Mouse (Mus musculus) brown adipose tissue, adult 24 weeks (tissue): ENCODE results near the gene Ist1. TPM values are rescaled to one million over a fixed set of nuclear protein-coding genes. Genes with fewer than 3 reads are reported as not detected.

Experiments
- H3K27ac ChIP-seq: fragments of 200-500 bp; replicated peaks from 2 replicates; pipeline ENCODE4 v1.5.1; 2012; ENCODE audit warnings: low read depth, mild to moderate bottlenecking, low read length
- H3K4me1 ChIP-seq: fragments of 200-500 bp; 2 replicates; pipeline ENCODE4 v1.6.1; 2012; ENCODE audit warnings: low read length, mixed read lengths; ENCODE audit not compliant: control insufficient read depth, insufficient read depth, insufficient read length
- H3K4me3 ChIP-seq: fragments of 200-500 bp; 2 replicates; pipeline ENCODE4 v1.5.1; 2012; ENCODE audit warnings: low read depth, mild to moderate bottlenecking, low read length, moderate library complexity; ENCODE audit not compliant: insufficient read depth
- polyA plus RNA-seq: library from polyadenylated mRNA; stranded (reverse); fragments of >200 nt; gene quantifications from 2 replicates; pipeline ENCODE4 v1.2.4, GENCODE M21; 2012; ENCODE audit not compliant: missing spikeins, insufficient read depth, insufficient read length

Ist1 gene
- polyA plus RNA-seq: 36.1 and 57.8 TPM in 2 replicates

DNA sequence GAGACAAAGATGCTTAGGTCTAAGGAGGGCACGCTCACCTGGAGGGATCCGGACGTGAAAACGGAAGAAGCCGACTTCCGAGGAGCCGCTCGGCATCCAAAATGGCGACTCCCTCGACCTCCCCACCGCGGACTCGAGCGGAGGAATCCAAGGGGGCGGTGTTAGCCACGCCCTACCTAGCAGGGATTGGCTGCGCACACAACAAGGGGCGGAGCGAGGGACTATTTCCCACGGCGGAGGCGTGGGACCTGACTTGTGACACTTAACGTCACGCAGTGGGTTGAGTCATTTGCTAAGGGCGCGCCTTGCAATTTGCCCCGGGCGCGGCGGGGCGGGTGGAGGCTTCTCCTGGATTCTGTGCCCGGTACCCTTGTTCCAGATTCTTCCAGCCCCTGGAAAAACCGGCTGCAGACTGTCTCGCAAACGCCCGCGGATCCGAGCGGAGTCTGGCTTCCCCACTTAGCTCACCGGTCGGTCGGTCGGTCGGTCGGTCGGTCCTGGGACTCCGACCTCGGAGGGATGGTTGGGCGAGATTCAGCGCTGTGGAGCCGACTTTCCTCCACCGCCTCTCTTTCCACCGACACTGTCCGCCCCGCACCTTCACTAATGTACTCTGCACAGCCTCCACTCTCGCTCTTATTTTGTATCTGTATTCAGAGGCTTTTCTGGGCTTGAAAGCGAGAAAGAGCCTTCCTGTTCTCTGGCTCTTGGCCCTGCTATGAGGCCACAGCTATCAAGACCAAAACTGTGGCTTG is at the start of gene Ist1:
Gene Ist1 (minus strand): TSS at position 115 of the 755 bp plus-strand sequence.
- Histone ChIP-seq H3K27ac (peak within 1 kb of the TSS; percentile 74), H3K4me3 (peak within 1 kb of the TSS; percentile 75), H3K4me1 (peaks cover 8% of the 10 kb centered on the region)

DNA sequence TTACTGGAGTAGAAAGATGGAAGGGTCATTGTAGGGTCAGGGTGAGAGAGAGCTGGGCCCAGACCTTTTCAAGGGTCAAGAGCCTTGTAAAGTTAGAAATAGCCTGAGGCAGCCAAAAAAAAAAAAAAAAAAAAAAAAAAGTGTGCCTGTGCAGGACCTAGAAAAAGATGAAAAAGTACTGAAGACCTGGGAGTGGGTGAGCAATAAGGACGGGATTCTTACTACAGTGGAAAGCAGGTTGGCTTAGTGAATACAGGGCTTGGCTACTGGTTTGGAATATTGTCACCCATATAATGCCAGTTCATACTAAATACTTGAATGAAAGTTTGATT is 45.0 kb upstream of the Ist1 start:
- Histone ChIP-seq H3K4me3 (peak overlapping the region; percentile 97), H3K4me1 (no peaks in the 10 kb centered on the region), H3K27ac (peak overlapping the region; percentile 35; the same call in 1 of the 2 replicates)

DNA sequence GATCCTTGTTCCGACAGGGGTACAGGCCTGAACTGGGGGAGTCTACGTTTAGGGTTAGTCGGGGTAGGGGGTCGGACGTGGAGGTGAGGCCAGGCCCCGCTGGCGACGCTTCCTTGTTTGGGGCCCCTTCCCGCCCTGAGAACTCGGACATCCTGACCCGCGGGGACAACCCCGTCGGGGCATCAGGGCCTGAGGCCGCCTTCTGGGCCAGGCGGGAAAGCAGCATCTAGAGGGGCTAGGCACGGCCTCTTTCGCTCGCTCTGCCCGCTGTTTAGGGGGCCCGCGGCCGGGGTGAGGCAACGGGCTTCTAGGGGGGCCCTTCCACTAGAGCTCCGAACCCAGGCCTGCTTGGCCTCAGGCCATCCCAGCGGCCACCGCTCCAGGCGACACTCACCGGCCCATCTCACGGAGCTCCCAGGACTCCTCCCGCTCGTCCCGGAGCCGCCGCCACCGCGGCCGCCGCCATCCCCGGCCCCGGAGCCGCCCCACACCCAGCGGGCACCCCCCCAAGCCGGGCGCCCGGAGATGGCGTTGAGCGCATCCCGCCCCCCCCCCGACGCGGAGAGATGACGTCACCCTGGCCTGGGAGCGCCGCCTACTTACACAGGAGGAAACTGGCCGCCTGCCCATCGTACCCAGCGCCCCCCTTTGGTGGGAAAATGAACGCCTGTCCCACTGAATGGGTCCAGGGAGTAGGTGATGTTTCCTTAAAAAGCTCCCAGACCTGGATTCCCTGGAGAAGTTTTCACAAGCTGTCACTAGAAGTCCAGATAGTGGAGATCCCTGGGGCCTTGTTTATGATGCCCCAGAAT is 44.4 kb upstream of the Ist1 start, which contains the start of gene Atxn1l:
Gene Atxn1l (minus strand): TSS at position 503 of the 812 bp plus-strand sequence.
- Histone ChIP-seq H3K27ac (peak within 1 kb of the TSS; percentile 35), H3K4me1 (no peaks in the 10 kb centered on the region), H3K4me3 (peak within 1 kb of the TSS; percentile 97)

DNA sequence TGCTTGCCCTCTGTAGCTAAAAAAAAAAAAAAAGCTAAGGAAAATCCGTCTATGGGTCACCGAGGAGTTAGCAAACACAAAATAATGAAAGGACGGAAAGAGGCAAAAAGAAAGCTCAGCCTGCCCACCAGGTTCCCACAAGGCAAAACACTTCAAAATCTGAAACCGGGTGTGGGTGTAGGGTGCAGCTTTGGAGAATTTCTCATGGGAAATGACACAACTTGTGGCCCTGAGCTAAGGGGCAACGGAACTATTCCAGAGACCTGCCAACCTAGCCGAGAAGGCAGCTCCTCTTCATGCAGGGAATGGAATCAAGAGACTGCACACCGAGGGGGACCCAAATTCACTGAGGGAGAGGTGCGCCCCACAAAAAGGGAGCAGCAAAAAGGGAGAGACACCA is 43.8 kb upstream of the Ist1 start:
- no peaks in the 10 kb centered on the region for H3K4me1 ChIP-seq
- peak overlapping the region; percentile 97 for H3K4me3 ChIP-seq
- H3K27ac ChIP-seq: peak overlapping the region; percentile 5; the same call in 1 of the 2 replicates

DNA sequence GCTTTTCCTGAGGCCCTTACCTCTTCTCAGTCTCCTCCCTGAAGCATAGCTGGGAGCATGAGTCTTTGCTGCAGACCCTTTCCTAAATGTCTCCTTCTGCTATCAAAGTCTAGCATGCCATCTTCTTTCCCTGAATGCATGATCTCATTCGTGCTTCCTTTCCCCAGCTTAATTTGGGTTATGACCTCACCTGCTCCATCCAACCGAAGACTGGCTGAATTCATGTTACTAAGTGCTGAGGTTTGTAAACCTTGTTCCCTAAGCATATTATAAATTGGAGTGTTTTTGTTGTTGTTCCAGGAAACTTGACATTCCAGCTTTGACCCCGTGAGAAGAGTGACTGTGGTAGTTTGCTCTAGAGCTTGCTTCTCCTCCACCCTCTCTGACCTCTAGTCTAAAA is 41.0 kb upstream of the Ist1 start:
- no peak overlapping the region for H3K4me3 ChIP-seq
- H3K4me1 ChIP-seq: no peaks in the 10 kb centered on the region
- no peak overlapping the region for H3K27ac ChIP-seq

DNA sequence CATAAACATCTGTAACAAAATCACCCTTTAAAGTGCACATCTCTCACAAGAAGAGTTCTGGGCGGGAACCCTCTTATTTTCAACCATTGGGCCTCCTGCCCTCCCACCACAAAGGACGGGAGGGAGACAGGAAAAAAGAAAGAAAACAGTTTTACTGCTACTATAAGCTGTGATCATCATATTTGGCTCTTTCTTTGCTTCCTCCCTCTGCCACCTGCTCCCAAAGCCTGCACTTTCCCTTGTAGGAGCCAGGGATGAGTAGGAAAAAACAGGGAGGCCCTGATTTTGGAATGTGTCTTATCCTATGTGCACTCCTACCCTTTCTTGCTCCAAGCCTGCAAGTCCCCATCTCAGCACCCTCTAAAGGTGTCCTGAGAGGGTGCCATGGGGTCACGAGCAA is 38.0 kb upstream of the Ist1 start:
- Histone ChIP-seq H3K27ac (no peak overlapping the region), H3K4me1 (no peaks in the 10 kb centered on the region), H3K4me3 (no peak overlapping the region)

DNA sequence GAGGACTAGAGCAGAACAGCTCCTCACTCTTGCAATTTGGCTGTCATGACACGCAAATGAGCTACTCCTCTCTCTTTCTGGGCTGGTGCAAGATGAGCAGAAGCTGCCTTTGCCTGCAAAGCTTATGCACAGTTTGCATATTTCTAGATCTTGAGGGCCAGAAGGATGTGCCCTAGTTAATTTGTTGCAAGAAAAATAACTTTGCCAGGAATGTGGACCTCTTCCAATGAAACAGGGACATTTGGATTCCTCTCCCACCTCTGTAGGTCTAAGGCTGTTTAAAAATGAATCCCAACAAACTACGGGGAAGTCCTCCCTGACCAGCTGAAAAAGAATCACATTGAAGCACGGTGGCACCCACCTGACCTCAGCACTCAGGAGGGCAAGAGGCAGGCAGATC is 32.0 kb upstream of the Ist1 start:
- Histone ChIP-seq H3K4me3 (no peak overlapping the region), H3K4me1 (no peaks in the 10 kb centered on the region), H3K27ac (no peak overlapping the region)

DNA sequence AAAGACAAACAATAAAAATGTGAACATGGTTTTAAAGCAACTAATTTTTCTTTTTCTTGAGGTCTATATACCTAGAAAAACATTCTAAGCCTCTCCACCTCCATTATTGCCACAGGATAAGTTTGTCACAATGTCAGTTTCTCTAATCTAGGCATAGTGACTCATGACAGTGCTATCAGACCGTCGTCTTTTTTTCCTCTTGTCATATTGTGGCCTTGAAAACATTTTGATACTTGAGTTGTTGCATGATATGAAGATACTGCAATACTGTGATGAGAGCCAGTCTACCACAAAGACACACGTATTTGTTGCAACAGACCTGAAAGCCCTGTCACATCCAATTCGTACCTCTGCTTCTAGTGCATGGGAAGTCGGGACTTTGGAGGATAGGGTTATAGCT is 21.9 kb upstream of the Ist1 start:
- no peaks in the 10 kb centered on the region for H3K4me1 ChIP-seq
- H3K4me3 ChIP-seq: no peak overlapping the region
- no peak overlapping the region for H3K27ac ChIP-seq

DNA sequence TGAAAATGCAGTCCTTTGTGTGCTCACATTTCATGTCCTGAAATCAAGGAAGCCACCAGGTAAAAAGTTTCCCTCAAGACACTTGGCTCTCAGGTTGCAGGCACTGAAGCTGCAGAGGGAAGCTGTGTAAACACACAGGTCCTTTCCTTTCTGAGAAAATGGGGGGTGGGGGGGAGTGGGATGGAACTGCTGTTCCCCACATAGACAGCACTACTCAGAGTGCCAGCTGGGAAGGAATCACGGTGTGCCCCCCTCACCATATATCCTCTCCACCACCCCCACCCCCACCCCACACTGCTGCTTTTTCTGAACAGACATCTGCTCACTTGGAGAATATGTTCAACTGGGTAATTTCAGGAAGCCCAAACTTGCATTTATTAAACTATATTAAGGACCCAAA is 19.5 kb upstream of the Ist1 start:
- H3K4me3 ChIP-seq: no peak overlapping the region
- H3K27ac ChIP-seq: no peak overlapping the region
- no peaks in the 10 kb centered on the region for H3K4me1 ChIP-seq

DNA sequence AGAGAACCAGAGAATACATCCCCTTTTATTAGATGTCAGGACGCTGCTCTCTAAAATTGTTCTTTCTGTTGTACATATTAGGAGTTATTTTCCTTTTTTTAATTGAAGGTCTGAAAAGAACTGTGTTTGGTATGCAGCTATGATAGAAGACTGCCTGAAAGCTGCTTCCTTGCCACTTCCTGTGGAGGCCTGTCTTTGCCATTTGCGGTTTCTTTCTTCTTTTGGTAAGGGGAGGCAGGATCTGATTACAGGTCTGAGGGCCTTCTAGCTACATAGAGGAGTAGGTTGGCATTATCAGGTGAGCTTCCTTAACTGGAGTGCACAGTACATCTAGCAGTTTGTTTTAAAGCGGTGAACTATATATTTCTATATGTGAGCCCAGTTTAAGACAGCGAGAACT is 14.9 kb upstream of the Ist1 start:
- H3K27ac ChIP-seq: no peak overlapping the region
- no peak overlapping the region for H3K4me3 ChIP-seq
- H3K4me1 ChIP-seq: no peaks in the 10 kb centered on the region

DNA sequence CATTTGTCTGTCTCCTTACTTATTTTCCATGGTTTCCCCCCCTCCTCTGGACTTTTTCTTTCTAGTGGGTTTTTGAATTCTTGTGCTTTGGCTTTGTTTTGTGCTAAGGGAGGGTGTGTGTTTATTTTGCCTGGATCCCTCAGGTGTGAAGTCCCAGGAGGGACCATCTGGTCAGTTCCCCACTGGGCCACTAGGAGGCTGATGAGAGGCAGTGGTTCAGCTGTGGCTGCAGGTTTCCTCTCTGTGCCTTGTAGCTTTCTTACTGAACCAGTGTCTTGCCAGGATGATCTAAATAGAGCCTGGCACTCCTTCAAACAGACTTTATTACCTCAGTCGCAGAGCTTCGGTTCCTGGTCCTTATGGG is 13.8 kb upstream of the Ist1 start:
- no peaks in the 10 kb centered on the region for H3K4me1 ChIP-seq
- no peak overlapping the region for H3K27ac ChIP-seq
- H3K4me3 ChIP-seq: peak overlapping the region; percentile 54

DNA sequence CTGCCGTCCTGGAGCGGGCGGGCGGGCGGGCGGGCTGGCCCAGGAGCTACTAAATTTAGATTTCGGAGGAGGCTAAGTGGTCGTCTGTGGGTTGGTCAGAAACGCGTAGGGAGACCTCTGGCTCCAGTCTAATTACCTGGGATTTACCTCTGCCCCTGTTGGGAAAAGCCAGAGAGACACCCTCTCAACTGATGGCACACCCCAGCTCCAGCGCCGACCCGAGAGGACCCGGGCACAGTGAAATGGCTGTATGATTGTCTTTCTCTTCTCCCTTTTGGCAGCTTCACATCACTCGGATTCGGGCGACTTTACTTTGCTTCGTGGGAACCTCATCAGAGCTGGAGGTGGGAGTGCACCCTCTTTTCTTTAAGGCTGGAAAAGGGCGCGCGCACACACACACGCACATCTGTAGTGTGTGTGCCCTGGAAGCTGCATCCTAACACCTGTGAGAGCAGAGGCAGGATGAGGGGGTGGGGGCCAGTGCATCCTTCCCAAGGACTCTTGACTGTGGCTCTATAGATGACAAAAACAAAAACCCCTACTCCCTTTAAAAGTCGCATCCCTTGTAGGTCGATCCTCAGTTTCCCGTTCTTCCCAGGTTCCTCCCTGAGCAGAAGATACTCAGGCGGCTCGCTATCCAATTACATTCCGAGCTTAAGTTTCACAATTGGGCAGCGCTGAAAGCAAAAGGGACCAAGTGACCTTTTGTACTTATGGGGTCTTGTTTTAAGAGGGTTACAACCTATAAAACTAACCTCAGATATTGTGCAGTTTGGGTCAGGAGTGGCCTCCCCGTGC is 13.2 kb upstream of the Ist1 start:
- Histone ChIP-seq H3K4me3 (peak overlapping the region; percentile 54), H3K4me1 (no peaks in the 10 kb centered on the region), H3K27ac (no peak overlapping the region)

DNA sequence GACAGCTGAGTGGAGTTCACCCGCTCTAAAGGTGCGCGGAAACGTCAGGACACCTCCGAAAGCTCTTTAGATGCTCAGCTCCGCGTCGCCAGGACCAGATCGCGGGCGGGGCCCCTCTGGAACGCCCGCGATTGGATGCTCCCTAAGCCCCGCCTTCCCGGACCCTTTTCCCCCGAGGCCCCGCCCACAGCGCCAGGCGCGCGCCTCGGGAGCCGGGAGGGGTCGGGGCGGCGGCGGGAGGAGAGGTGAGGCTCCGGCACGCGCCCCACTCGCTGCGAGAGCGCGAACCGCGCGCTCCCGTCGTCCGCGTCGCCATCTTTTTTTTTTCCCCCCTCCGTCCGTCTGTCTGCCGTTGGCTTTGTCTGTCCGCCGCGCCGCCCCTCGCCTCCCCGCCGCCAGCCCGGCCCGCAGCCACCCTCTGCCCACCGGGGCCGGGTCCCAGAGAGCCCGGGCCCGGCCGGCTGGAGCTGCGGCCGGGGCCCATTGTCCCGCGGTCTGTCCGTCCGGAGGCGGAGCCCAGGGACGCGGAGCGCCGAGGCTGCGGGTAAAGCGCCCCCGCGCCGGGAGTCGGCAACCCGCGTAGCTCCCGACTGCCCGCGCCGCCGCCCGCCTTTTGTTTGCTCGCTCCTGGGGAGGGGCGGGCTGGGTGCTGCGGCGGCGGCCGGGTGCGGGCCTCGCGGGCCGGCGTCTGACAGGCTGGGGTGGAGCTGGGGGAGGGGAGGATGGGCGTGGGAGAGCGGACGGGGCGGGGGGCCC is 12.4 kb upstream of the Ist1 start, which contains the start of gene Zfp821:
Gene Zfp821 (plus strand): TSS at position 227 of the 756 bp plus-strand sequence.
- peak within 1 kb of the TSS; percentile 83 for H3K4me3 ChIP-seq
- H3K4me1 ChIP-seq: no peaks in the 10 kb centered on the region
- H3K27ac ChIP-seq: no peak within 1 kb of the TSS

DNA sequence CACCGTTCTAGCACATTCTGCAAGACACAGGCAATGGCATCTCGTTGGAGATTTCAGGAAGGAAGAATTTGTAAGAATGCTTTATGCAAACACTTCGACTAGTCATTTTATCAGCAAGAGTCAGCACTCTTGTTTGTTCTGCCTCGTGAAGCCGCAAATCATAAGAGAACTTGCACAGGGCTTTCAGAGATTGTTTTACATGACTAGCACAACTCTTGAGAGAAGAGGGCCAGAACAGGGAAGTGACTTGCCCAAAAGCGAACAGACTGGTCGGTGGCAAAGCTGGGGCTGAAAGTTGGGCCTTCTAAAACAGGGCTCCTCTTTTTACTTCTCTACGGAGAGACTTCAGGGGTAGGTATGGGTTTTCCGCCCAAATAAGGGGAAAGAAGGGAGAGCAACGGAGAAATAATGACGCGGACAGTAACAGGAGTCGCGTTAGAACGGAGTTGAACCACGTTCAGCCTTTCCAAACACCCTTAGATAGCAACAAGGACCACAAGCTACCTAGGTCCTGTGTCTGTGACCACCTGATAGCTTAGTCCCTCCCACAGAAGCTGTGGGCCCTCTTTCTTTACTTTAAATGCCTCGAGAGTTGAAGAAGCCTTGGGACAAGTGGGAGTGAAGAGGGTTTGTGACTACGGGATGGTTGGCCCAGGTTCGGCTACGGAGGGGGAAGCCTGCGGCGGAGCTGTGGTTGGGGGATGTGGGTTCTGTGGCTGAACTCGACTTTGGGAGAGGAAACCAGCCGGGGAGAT is 11.7 kb upstream of the Ist1 start:
- Histone ChIP-seq H3K27ac (no peak overlapping the region), H3K4me1 (no peaks in the 10 kb centered on the region), H3K4me3 (peak overlapping the region; percentile 83)
